ENCODE assay signal across 9 mouse cellular contexts in the genomic region with DNA sequence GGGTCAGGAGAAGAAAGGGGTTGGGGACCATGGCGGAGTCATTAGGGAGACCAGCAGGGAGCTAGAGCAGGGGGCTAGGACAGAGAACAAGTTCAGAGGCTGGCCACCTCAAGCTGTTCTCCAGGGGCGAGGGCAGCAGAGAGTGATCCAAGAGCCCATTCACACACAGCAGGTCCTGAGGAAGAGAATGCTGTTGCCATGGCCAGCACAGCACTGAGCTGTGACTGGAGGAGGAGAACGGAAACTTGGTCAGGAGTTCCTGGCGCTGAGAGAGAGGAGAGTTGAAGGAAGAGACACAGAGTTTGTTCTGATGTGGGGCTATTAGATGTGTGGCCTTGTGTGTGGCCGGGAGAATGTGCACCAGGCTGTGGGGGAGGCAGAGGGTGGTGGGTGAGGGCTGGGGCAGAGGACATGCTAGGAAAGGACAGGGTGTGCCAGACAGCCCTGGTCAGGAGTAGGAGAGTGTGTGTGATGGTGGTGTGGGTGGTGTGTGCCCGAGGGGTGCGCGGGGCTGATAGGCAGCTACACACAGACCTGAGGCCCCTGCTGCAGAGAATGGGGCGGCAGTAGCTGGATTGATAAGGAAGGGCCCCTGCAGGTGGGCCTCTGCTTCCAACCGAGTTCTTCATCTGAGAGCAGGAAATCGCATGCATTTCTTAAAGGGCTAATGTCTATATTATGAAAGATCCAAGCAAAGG. TPM values are rescaled to one million over a fixed set of nuclear protein-coding genes. Genes with fewer than 3 reads are reported as not detected.
DNase-seq lines count a peak whose midpoint lies in the region; ATAC-seq and TF ChIP-seq lines count a peak whose summit lies in the region.
"Had no signal": no experiment of that assay in that cellular context is flagged by ENCODE, and none has a peak within 500 bp of the region (broad histone marks: within the 10 kb centered on the region; RNA-seq: fewer than 3 reads in every experiment).

No protein-coding gene starts in this region.

- no peaks in the 10 kb centered on the region for H3K27me3 ChIP-seq in heart, embryonic 11.5 days (ENCODE audit: control insufficient read depth, insufficient read depth, low read length)
- H3K27me3 ChIP-seq in thymus, adult 2 months (ENCODE audit: control insufficient read depth, insufficient read depth, low read length), result no peaks in the 10 kb centered on the region
- no peaks in the 10 kb centered on the region for H3K27me3 ChIP-seq in liver, embryonic 16.5 days (ENCODE audit: control insufficient read depth, insufficient read depth, low read depth, low read length)
- H3K27me3 ChIP-seq: embryonic facial prominence, embryonic 15.5 days had no signal

- H3K9ac ChIP-seq in heart, embryonic 11.5 days (ENCODE audit: low read depth, low read length), result peak overlapping the region; percentile 58
- H3K9ac ChIP-seq in liver, embryonic 16.5 days (ENCODE audit: low read depth, low read length), result peak overlapping the region; percentile 81
- H3K9ac ChIP-seq: embryonic facial prominence, embryonic 15.5 days had no signal

- intact Hi-C loops in left cerebral cortex, postnatal 4 days (cut with DNase I), result no loop called here

- no peaks in the 10 kb centered on the region for H3K9me3 ChIP-seq in heart, embryonic 11.5 days (replicated peaks; ENCODE audit: control insufficient read depth, low read length)
- H3K9me3 ChIP-seq in liver, embryonic 16.5 days (replicated peaks; ENCODE audit: control insufficient read depth, low read length), result no peaks in the 10 kb centered on the region
- H3K9me3 ChIP-seq: embryonic facial prominence, embryonic 15.5 days had no signal

- H3K4me1 ChIP-seq in heart, embryonic 11.5 days (ENCODE audit: control insufficient read depth, insufficient read depth, low read length), result peaks cover 48% of the 10 kb centered on the region
- peaks cover 36% of the 10 kb centered on the region for H3K4me1 ChIP-seq in thymus, adult 2 months (replicated peaks; ENCODE audit: control insufficient read depth, insufficient read depth, low read length)
- peaks cover 76% of the 10 kb centered on the region for H3K4me1 ChIP-seq in liver, embryonic 16.5 days (ENCODE audit: control insufficient read depth, low read depth, low read length)
- H3K4me1 ChIP-seq: embryonic facial prominence, embryonic 15.5 days had no signal

- no peak overlapping the region for H3K4me3 ChIP-seq in heart, embryonic 11.5 days (ENCODE audit: low read depth, low read length)
- H3K4me3 ChIP-seq in thymus, adult 2 months (ENCODE audit: control insufficient read depth, insufficient read depth, low read length), result no peak overlapping the region
- H3K4me3 ChIP-seq in liver, embryonic 16.5 days (ENCODE audit: low read depth, low read length), result peak overlapping the region; percentile 70
- H3K4me3 ChIP-seq: embryonic facial prominence, embryonic 15.5 days had no signal

- no peak for TF ChIP-seq CTCF in thymus, adult 2 months (IDR thresholded peaks at IDR 0.05; ENCODE audit: borderline replicate concordance, control insufficient read depth, extremely low read depth, insufficient read depth, low read length, poor library complexity)

- DNase-seq in heart, adult 8-10 months (ENCODE audit: low spot score), result no peak
- DNase-seq in thymus, adult 2 months, result no peak
- DNase-seq in thymus, adult 18-20 months, result no peak
- no peak for DNase-seq in left cerebral cortex, postnatal 4 days
- no peak for DNase-seq in cerebellum, postnatal 36 days
- no peak for DNase-seq in adrenal gland, postnatal 25 days

- H3K27ac ChIP-seq in heart, embryonic 11.5 days (ENCODE audit: low read depth, low read length), result peak overlapping the region; percentile 90
- H3K27ac ChIP-seq in thymus, adult 2 months (ENCODE audit: control insufficient read depth, insufficient read depth, low read length), result no peak overlapping the region
- H3K27ac ChIP-seq in liver, embryonic 16.5 days (ENCODE audit: low read length), result peak overlapping the region; percentile 98
- H3K27ac ChIP-seq: embryonic facial prominence, embryonic 15.5 days had no signal

- ATAC-seq in heart, embryonic 11.5 days (replicated peaks; ENCODE audit: insufficient number of reproducible peaks, low FRiP score, low TSS enrichment), result peak; percentile 83
- peak; percentile 87 for ATAC-seq in liver, embryonic 16.5 days (ENCODE audit: low read depth)

- WGBS in heart, embryonic 11.5 days (ENCODE audit: insufficient replicate concordance), result 23% methylated on average over 11 of the region's 11 CpGs
- WGBS in thymus, adult 2 months, result 41% methylated on average over 11 of the region's 11 CpGs
- 18% methylated on average over 11 of the region's 11 CpGs for WGBS in liver, embryonic 16.5 days (ENCODE audit: insufficient replicate concordance)

- H3K4me2 ChIP-seq in heart, embryonic 11.5 days, result peak overlapping the region; percentile 43
- peak overlapping the region; percentile 80 for H3K4me2 ChIP-seq in liver, embryonic 16.5 days (ENCODE audit: low read depth, low read length)
- H3K4me2 ChIP-seq: embryonic facial prominence, embryonic 15.5 days had no signal

- 0 out of 2 replicates have a peak, but pooled peaks have one; percentile 18 for TF ChIP-seq POLR2A in thymus, adult 2 months (IDR thresholded peaks at IDR 0.05; ENCODE audit: control insufficient read depth, extremely low read depth, insufficient read depth, low read length, poor library complexity)

- H3K36me3 ChIP-seq in heart, embryonic 11.5 days (ENCODE audit: control insufficient read depth, insufficient read depth, low read length), result no peaks in the 10 kb centered on the region; the same call in 1 of the 2 replicates
- no peaks in the 10 kb centered on the region for H3K36me3 ChIP-seq in thymus, adult 2 months (ENCODE audit: control insufficient read depth, insufficient read depth, low read length)
- H3K36me3 ChIP-seq in liver, embryonic 16.5 days (ENCODE audit: control insufficient read depth, insufficient read depth), result peaks cover 27% of the 10 kb centered on the region
- H3K36me3 ChIP-seq: embryonic facial prominence, embryonic 15.5 days had no signal

RNA-seq across cellular contexts. Expression of a gene that starts 18.4 kb away (rescaled TPM):
- 11.1 and 12.6 TPM in 2 replicates for polyA plus RNA-seq in heart, embryonic 11.5 days (2014; fragmentation: Nextera tagmentation; extraction: Ambion mirVana)
- total RNA-seq in heart, adult 8-10 months (2022), result 10 to 100 TPM; 48.1 to 98.4 (median 78.7) TPM
- polyA plus RNA-seq in thymus, adult 2 months (2012; rRNA removed), result 9.6 and 12.3 TPM in 2 replicates
- polyA plus RNA-seq in liver, embryonic 16.5 days (2015; fragmentation: Nextera tagmentation; extraction: Ambion mirVana), result 46.0 and 49.8 TPM in 2 replicates
- 1 to 10 TPM; 4.9 to 5.9 TPM for total RNA-seq in left cerebral cortex, postnatal 4 days (2021)
- 18.9 and 19.1 TPM in 2 replicates for total RNA-seq in adrenal gland, postnatal 25 days (2021)
